Mouse (Mus musculus): ENCODE measurements around the gene Hebp1.

DNA sequence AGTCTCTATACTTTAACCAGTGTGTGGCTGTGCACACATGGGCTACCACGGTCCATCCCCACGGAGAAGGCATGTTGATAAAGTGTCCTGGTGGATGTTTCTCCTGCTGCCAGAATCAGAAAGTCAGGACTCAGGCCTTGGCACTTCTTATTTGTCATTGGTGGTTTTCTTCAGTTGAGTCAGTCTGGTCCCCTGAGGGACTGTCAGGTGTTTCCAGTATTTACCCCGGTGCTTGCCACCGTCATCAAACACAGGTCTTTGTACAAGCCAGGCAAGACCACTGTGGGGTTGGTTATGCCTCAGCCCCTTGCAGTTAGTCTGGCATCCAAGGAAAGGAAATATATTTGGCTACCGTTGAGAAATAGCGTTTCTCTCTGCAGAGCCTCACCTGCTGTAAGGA is 32.8 kb upstream of the Hebp1 start:
- TF ChIP-seq CTCF (IDR thresholded peaks at IDR 0.05; ENCODE audit: borderline replicate concordance, control insufficient read depth, extremely low read depth, insufficient read depth, low read length, poor library complexity) (no peak), POLR2A (IDR thresholded peaks at IDR 0.05; ENCODE audit: control insufficient read depth, extremely low read depth, insufficient read depth, low read length, poor library complexity) (no peak)
